Mouse (Mus musculus): ENCODE data around the gene Ssh3.

Gene Ssh3

GRCm38 (mm10) chr19:4214771-4215450 lies 54.1 kb downstream of the Ssh3 start:
- DNase-seq, result peak; percentile 33

- DNase-seq, result peak; percentile 38
These were observed 54.8 kb downstream of the Ssh3 start, which contains the start of the genes Clcf1 and AC109138.7 for GRCm38 (mm10) chr19:4214071-4214770. Clcf1 (plus strand) TSS chr19:4214238. AC109138.7 (plus strand) TSS chr19:4214357.

- no peak for DNase-seq
These were observed 55.4 kb downstream of the Ssh3 start for GRCm38 (mm10) chr19:4213524-4213974.

- DNase-seq, result no peak
These were observed 56.9 kb downstream of the Ssh3 start for GRCm38 (mm10) chr19:4211891-4212588.

All from liver (tissue).